Mouse (Mus musculus) heart, postnatal 0 days (tissue): ENCODE measurements around the gene Ssbp3.

Experiments used
- CTCF ChIP-seq: IDR thresholded peaks from 2 replicates; pipeline ENCODE4 v1.5.1; 2016; ENCODE audit warnings: antibody characterized with exemption, control low read depth, low read depth
- EP300 ChIP-seq: IDR thresholded peaks from 2 replicates; pipeline ENCODE4 v1.6.1; 2016; ENCODE audit warnings: antibody characterized with exemption, low read depth

DNA sequence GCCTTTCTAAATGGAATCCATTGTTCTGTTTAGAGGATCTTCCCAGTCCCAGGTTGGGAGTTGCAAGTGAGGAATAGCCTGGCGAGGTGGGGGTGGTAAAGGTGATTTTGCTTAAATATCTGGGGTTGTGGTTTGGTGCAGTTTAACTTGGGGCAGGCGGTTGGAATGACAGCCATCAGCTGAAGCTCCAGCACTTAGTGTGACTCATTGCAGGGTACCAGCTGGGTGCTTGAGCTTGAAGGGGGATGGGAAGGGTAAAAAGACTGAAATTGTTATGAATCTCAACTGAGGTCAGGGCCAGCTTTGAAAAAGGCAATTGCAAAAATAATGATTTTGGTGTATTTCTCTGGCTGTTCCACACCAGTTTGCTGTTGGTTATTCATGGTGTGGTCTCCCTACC is 50.0 kb downstream of the Ssbp3 start:
- TF ChIP-seq CTCF (no peak), EP300 (no peak)
